Mouse (Mus musculus) midbrain, embryonic 12.5 days (tissue): ENCODE results near the gene L1cam. TPM values are rescaled to one million over a fixed set of nuclear protein-coding genes. Genes with fewer than 3 reads are reported as not detected.

Source experiments
- ATAC-seq: fragments of 200-750 bp; cut with Nextera tagmentation; 2 replicates; pipeline ENCODE4 v1.8.0; 2017; ENCODE audit warnings: low read depth, moderate TSS enrichment, moderate library complexity; ENCODE audit not compliant: low FRiP score
- H3K27ac ChIP-seq: fragments of 300-500 bp; sonication (generic); replicated peaks from 2 replicates; pipeline ENCODE4 v1.5.1; 2016; ENCODE audit warnings: mild to moderate bottlenecking
- H3K27me3 ChIP-seq: fragments of 300-500 bp; sonication (generic); 2 replicates; pipeline ENCODE4 v1.6.1; 2016; ENCODE audit warnings: mild to moderate bottlenecking
- H3K36me3 ChIP-seq: fragments of 300-500 bp; sonication (generic); 2 replicates; pipeline ENCODE4 v1.6.1; 2016
- H3K4me1 ChIP-seq: fragments of 300-500 bp; sonication (generic); 2 replicates; pipeline ENCODE4 v1.6.1; 2016
- H3K4me2 ChIP-seq: fragments of 300-500 bp; sonication (generic); replicated peaks from 2 replicates; pipeline ENCODE4 v1.6.1; 2016; ENCODE audit warnings: mild to moderate bottlenecking, moderate library complexity
- H3K4me3 ChIP-seq: fragments of 300-500 bp; sonication (generic); 2 replicates; pipeline ENCODE4 v1.5.1; 2016; ENCODE audit warnings: mild to moderate bottlenecking
- H3K9ac ChIP-seq: fragments of 300-500 bp; sonication (generic); replicated peaks from 2 replicates; pipeline ENCODE4 v1.6.1; 2016; ENCODE audit warnings: mild to moderate bottlenecking, moderate library complexity
- H3K9me3 ChIP-seq: fragments of 300-500 bp; sonication (generic); 2 replicates; pipeline ENCODE4 v1.6.1; 2016; ENCODE audit warnings: mild to moderate bottlenecking
- WGBS: fragments of 180-500 bp; shearing (Covaris S2); methylation state at CpG from one replicate; pipeline ENCODE4 v1.1.7; 2016; 5-methylcytosine and 5-hydroxymethylcytosine counted together
- polyA plus RNA-seq: library from polyadenylated mRNA; unstranded; fragments of >200 nt; fragmentation: Nextera tagmentation; extraction: Ambion mirVana; gene quantifications from 2 replicates; pipeline ENCODE4 v1.2.1, GENCODE M21; 2016

The L1cam gene
- 34.9 and 42.6 TPM in 2 replicates for polyA plus RNA-seq

GRCm38 (mm10) chrX:73895719-73896118 is at the start of gene L1cam:
Gene L1cam (minus strand): TSS chrX:73896105.
- Histone ChIP-seq H3K9ac (no peak within 1 kb of the TSS), H3K9me3 (no peaks in the 10 kb centered on the region), H3K4me2 (no peak within 1 kb of the TSS), H3K36me3 (no peaks in the 10 kb centered on the region), H3K27me3 (no peaks in the 10 kb centered on the region), H3K4me3 (no peak within 1 kb of the TSS), H3K4me1 (no peaks in the 10 kb centered on the region), H3K27ac (no peak within 1 kb of the TSS)
- WGBS = 23% methylated on average over 2 of the region's 2 CpGs
- no peak for ATAC-seq

GRCm38 (mm10) chrX:73942294-73942693 is 46.4 kb upstream of the L1cam start:
- Histone ChIP-seq H3K4me2 (no peak overlapping the region), H3K4me3 (no peak overlapping the region), H3K4me1 (no peaks in the 10 kb centered on the region), H3K9me3 (no peaks in the 10 kb centered on the region), H3K27me3 (no peaks in the 10 kb centered on the region), H3K36me3 (peaks cover 56% of the 10 kb centered on the region), H3K9ac (no peak overlapping the region), H3K27ac (no peak overlapping the region)
- WGBS = 89% methylated on average over 2 of the region's 2 CpGs
- ATAC-seq = no peak

GRCm38 (mm10) chrX:73941860-73942259 is 46.0 kb upstream of the L1cam start:
- ATAC-seq = no peak
- 83% methylated on average over 2 of the region's 2 CpGs for WGBS
- H3K36me3 ChIP-seq = peaks cover 52% of the 10 kb centered on the region

GRCm38 (mm10) chrX:73931871-73932270 is 36.0 kb upstream of the L1cam start:
- Histone ChIP-seq H3K4me3 (no peak overlapping the region), H3K27ac (no peak overlapping the region), H3K27me3 (no peaks in the 10 kb centered on the region), H3K9ac (no peak overlapping the region), H3K36me3 (no peaks in the 10 kb centered on the region), H3K9me3 (no peaks in the 10 kb centered on the region), H3K4me2 (no peak overlapping the region), H3K4me1 (no peaks in the 10 kb centered on the region)
- ATAC-seq = no peak
- WGBS = 76% methylated on average over 2 of the region's 2 CpGs

More at GRCm38 (mm10) chrX:73941860-73942259, 46.0 kb upstream of the L1cam start:
- H3K4me2 ChIP-seq = no peak overlapping the region
- no peak overlapping the region for H3K9ac ChIP-seq
- H3K4me3 ChIP-seq = no peak overlapping the region
- H3K4me1 ChIP-seq = no peaks in the 10 kb centered on the region
- H3K27ac ChIP-seq = no peak overlapping the region
- no peaks in the 10 kb centered on the region for H3K9me3 ChIP-seq
- no peaks in the 10 kb centered on the region for H3K27me3 ChIP-seq

GRCm38 (mm10) chrX:73930402-73931062 is 34.6 kb upstream of the L1cam start, which contains the start of gene Renbp:
Gene Renbp (minus strand): TSS chrX:73930850.
- H3K36me3 ChIP-seq = no peaks in the 10 kb centered on the region
- H3K4me2 ChIP-seq = 0 out of 2 replicates have a peak within 1 kb of the TSS, but pooled peaks have one; percentile 7
- H3K27me3 ChIP-seq = no peaks in the 10 kb centered on the region
- no peak within 1 kb of the TSS for H3K27ac ChIP-seq
- no peak for ATAC-seq
- WGBS = 40% methylated on average over 17 of the region's 17 CpGs
- H3K9me3 ChIP-seq = no peaks in the 10 kb centered on the region
- no peaks in the 10 kb centered on the region for H3K4me1 ChIP-seq
- 0 out of 2 replicates have a peak within 1 kb of the TSS, but pooled peaks have one; percentile 4 for H3K4me3 ChIP-seq
- no peak within 1 kb of the TSS for H3K9ac ChIP-seq

GRCm38 (mm10) chrX:73922550-73922882 is 26.6 kb upstream of the L1cam start:
- peak overlapping the region; percentile 51 for H3K9ac ChIP-seq
- peaks cover 21% of the 10 kb centered on the region; the same call in 1 of the 2 replicates for H3K36me3 ChIP-seq
- H3K27me3 ChIP-seq = no peaks in the 10 kb centered on the region
- 75% methylated on average over 8 of the region's 8 CpGs for WGBS
- peak overlapping the region; percentile 65 for H3K4me2 ChIP-seq
- ATAC-seq = no peak
- peak overlapping the region; percentile 58 for H3K4me3 ChIP-seq
- H3K4me1 ChIP-seq = peaks cover 7% of the 10 kb centered on the region
- peak overlapping the region; percentile 68; the same call in 1 of the 2 replicates for H3K27ac ChIP-seq
- no peaks in the 10 kb centered on the region for H3K9me3 ChIP-seq

- peak within 1 kb of the TSS; percentile 58 for H3K4me3 ChIP-seq
- H3K9me3 ChIP-seq = no peaks in the 10 kb centered on the region
- peaks cover 27% of the 10 kb centered on the region for H3K36me3 ChIP-seq
- H3K27me3 ChIP-seq = no peaks in the 10 kb centered on the region
- peak within 1 kb of the TSS; percentile 71 for H3K27ac ChIP-seq
- H3K9ac ChIP-seq = peak within 1 kb of the TSS; percentile 69
- 21% methylated on average over 42 of the region's 43 CpGs for WGBS
- H3K4me1 ChIP-seq = peaks cover 7% of the 10 kb centered on the region
- peak within 1 kb of the TSS; percentile 65 for H3K4me2 ChIP-seq
- ATAC-seq = peak; percentile 97
These were observed 26.1 kb upstream of the L1cam start, which contains the start of the genes Arhgap4 and Naa10 for GRCm38 (mm10) chrX:73921823-73922549. Gene Arhgap4 (minus strand): TSS chrX:73921870. Gene Naa10 (minus strand): TSS chrX:73921944.

- Histone ChIP-seq H3K27me3 (no peaks in the 10 kb centered on the region), H3K9me3 (no peaks in the 10 kb centered on the region), H3K36me3 (peaks cover 28% of the 10 kb centered on the region), H3K4me3 (peak overlapping the region; percentile 58), H3K9ac (peak overlapping the region; percentile 69), H3K4me2 (peak overlapping the region; percentile 65), H3K27ac (peak overlapping the region; percentile 71; the same call in 1 of the 2 replicates), H3K4me1 (peaks cover 7% of the 10 kb centered on the region)
- 23% methylated on average over 34 of the region's 34 CpGs for WGBS
- ATAC-seq = peak; percentile 32; the same call in 1 of the 2 replicates
These were observed 25.4 kb upstream of the L1cam start for GRCm38 (mm10) chrX:73921285-73921822.

GRCm38 (mm10) chrX:73918631-73919030 is 22.7 kb upstream of the L1cam start:
- H3K4me2 ChIP-seq = no peak overlapping the region
- H3K36me3 ChIP-seq = peaks cover 28% of the 10 kb centered on the region
- H3K4me1 ChIP-seq = peaks cover 7% of the 10 kb centered on the region
- no peak overlapping the region for H3K9ac ChIP-seq
- WGBS = 85% methylated on average over 5 of the region's 5 CpGs
- H3K27ac ChIP-seq = no peak overlapping the region
- no peak for ATAC-seq
- no peaks in the 10 kb centered on the region for H3K27me3 ChIP-seq
- no peak overlapping the region for H3K4me3 ChIP-seq
- H3K9me3 ChIP-seq = no peaks in the 10 kb centered on the region

GRCm38 (mm10) chrX:73916945-73917344 is 21.0 kb upstream of the L1cam start:
- H3K4me2 ChIP-seq = no peak overlapping the region
- H3K36me3 ChIP-seq = peaks cover 28% of the 10 kb centered on the region
- H3K4me1 ChIP-seq = peaks cover 7% of the 10 kb centered on the region
- no peaks in the 10 kb centered on the region for H3K27me3 ChIP-seq
- no peak overlapping the region for H3K4me3 ChIP-seq
- ATAC-seq = no peak
- no peaks in the 10 kb centered on the region for H3K9me3 ChIP-seq
- no peak overlapping the region for H3K27ac ChIP-seq
- H3K9ac ChIP-seq = no peak overlapping the region
- WGBS = 75% methylated on average over 8 of the region's 8 CpGs

GRCm38 (mm10) chrX:73914827-73915703 is 19.2 kb upstream of the L1cam start:
- Histone ChIP-seq H3K9me3 (no peaks in the 10 kb centered on the region), H3K4me2 (peak overlapping the region; percentile 42), H3K27ac (peak overlapping the region; percentile 73), H3K27me3 (no peaks in the 10 kb centered on the region; the same call in 1 of the 2 replicates), H3K4me3 (peak overlapping the region; percentile 21), H3K36me3 (peaks cover 28% of the 10 kb centered on the region), H3K4me1 (no peaks in the 10 kb centered on the region), H3K9ac (no peak overlapping the region)
- 30% methylated on average over 31 of the region's 31 CpGs for WGBS
- peak; percentile 98 for ATAC-seq
